Mouse (Mus musculus): Measurements from ENCODE around the gene Trmt112. TPM values are rescaled to one million over a fixed set of nuclear protein-coding genes. Genes with fewer than 3 reads are reported as not detected.

Trmt112 gene
- 67.1 and 68.6 TPM in 2 replicates for polyA plus RNA-seq (2015; fragmentation: Nextera tagmentation; extraction: Ambion mirVana)

DNA sequence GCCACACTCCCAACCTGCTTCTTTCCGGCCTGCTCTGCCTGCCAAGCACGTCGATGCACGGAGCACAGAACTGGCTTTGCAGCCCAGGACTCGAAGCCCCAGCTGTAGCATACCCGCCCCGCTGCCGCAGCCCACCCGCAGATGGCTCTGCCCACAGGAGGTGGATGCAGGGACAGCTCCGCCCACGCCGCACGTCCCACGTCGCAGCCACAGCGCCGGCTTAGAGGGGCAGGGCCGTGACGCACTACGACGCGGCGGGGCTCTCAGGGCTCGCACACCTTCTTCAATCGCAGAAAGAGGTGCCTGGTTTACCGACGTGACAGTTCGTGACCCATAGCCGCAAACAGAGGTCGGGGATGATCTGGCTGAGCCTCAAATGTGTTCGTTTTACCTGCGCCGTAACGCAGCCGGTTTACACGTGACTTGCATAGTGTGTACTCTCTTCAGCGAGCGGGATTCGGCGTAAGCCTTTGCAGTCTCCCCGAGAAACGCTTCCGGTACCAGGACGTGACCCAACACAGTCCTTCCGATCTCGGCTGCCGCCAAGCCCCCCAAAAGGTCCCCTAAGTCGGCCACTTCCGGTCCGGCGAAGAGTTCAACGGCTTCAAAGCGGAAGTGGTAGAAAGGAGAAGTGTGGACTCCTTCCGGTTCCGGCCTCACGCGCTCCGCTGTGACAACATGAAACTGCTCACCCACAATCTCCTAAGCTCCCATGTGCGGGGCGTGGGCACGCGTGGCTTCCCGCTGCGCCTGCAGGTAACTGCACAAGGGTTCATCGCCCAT is at the start of gene Trmt112, which contains the start of gene Prdx5:
Gene Trmt112 (plus strand): TSS at position 192 of the 783 bp plus-strand sequence.
Gene Prdx5 (minus strand): TSS at position 600 of the 783 bp plus-strand sequence.
- H3K4me2 ChIP-seq (ENCODE audit: low read depth, low read length): peak within 1 kb of the TSS; percentile 87
- peaks cover 55% of the 10 kb centered on the region for H3K36me3 ChIP-seq (replicated peaks; ENCODE audit: insufficient read depth, low read length)

DNA sequence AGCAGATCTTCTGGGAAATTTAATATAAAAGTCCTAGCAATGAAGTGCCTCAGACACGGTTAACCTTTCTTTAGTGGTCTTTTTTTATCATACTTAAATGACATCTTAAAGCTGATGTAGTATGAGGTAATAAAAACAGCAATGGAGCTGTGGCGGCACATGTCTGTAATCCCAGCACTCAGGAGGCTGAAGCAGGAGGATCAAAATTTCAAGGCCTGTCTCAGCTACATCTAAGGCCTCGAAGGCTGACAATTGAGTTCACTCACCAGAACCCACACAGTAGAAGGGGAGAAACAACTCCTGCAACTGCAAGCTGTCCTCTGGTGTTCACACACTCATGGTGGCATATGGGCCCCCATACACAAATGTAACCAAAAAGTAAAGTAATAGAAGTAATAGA is 49.5 kb upstream of the Trmt112 start:
- no peak overlapping the region for H3K4me3 ChIP-seq (ENCODE audit: low read depth, low read length)
- peak overlapping the region; percentile 66; the same call in 1 of the 2 replicates for H3K27ac ChIP-seq (ENCODE audit: low read depth)
- 0 out of 2 replicates have a peak overlapping the region, but pooled peaks have one; percentile 11 for H3K4me2 ChIP-seq (ENCODE audit: low read depth, low read length)
- 74% methylated on average over 3 of the region's 3 CpGs for WGBS (ENCODE audit: insufficient replicate concordance)
- no peaks in the 10 kb centered on the region for H3K9me3 ChIP-seq (ENCODE audit: low read length)
- no peaks in the 10 kb centered on the region for H3K36me3 ChIP-seq (replicated peaks; ENCODE audit: insufficient read depth, low read length)
- no peak overlapping the region for H3K9ac ChIP-seq (replicated peaks)
- ATAC-seq (no peak), DNase-seq (no peak)
- no peaks in the 10 kb centered on the region for H3K27me3 ChIP-seq (ENCODE audit: insufficient read depth, low read length)
- no peak for TF ChIP-seq CTCF (IDR thresholded peaks at IDR 0.05; ENCODE audit: low read depth)
- TF ChIP-seq EP300 (IDR thresholded peaks at IDR 0.05; ENCODE audit: low read depth): no peak
- peaks cover 22% of the 10 kb centered on the region for H3K4me1 ChIP-seq (ENCODE audit: insufficient read depth)

More for the DNA sequence above, at the start of gene Trmt112, which contains the start of gene Prdx5:
- ATAC-seq (peak; percentile 89), DNase-seq (peak; percentile 93)
- H3K4me1 ChIP-seq (ENCODE audit: insufficient read depth): peaks cover 18% of the 10 kb centered on the region
- peak within 1 kb of the TSS; percentile 70 for H3K4me3 ChIP-seq (ENCODE audit: low read depth, low read length)
- no peaks in the 10 kb centered on the region for H3K9me3 ChIP-seq (ENCODE audit: low read length)
- no peaks in the 10 kb centered on the region for H3K27me3 ChIP-seq (ENCODE audit: insufficient read depth, low read length)
- under 1% methylated on average over 65 of the region's 65 CpGs for WGBS (ENCODE audit: insufficient replicate concordance)
- H3K9ac ChIP-seq (replicated peaks): peak within 1 kb of the TSS; percentile 73
- TF ChIP-seq EP300 (IDR thresholded peaks at IDR 0.05; ENCODE audit: low read depth): peak; percentile 71
- TF ChIP-seq CTCF (IDR thresholded peaks at IDR 0.05; ENCODE audit: low read depth): peak; percentile 35
- peak within 1 kb of the TSS; percentile 98 for H3K27ac ChIP-seq (ENCODE audit: low read depth)

- Histone ChIP-seq H3K9me3 (ENCODE audit: low read length) (no peaks in the 10 kb centered on the region), H3K27me3 (ENCODE audit: insufficient read depth, low read length) (no peaks in the 10 kb centered on the region), H3K4me3 (ENCODE audit: low read depth, low read length) (no peak overlapping the region), H3K36me3 (replicated peaks; ENCODE audit: insufficient read depth, low read length) (no peaks in the 10 kb centered on the region), H3K27ac (ENCODE audit: low read depth) (peak overlapping the region; percentile 66; the same call in 1 of the 2 replicates), H3K4me1 (ENCODE audit: insufficient read depth) (peaks cover 16% of the 10 kb centered on the region), H3K9ac (replicated peaks) (no peak overlapping the region), H3K4me2 (ENCODE audit: low read depth, low read length) (peak overlapping the region; percentile 7; the same call in 1 of the 2 replicates)
- TF ChIP-seq CTCF (IDR thresholded peaks at IDR 0.05; ENCODE audit: low read depth): no peak
- no peak for TF ChIP-seq EP300 (IDR thresholded peaks at IDR 0.05; ENCODE audit: low read depth)
- 49% methylated on average over 6 of the region's 6 CpGs for WGBS (ENCODE audit: insufficient replicate concordance)
- peak; percentile 13; the same call in 1 of the 2 replicates for ATAC-seq
- DNase-seq: no peak
These were observed 48.8 kb upstream of the Trmt112 start for GRCm38 (mm10) chr19:6860706-6861105.

- peaks cover 9% of the 10 kb centered on the region; the same call in 1 of the 2 replicates for H3K4me1 ChIP-seq (ENCODE audit: insufficient read depth)
- no peak overlapping the region for H3K4me2 ChIP-seq (ENCODE audit: low read depth, low read length)
- DNase-seq (no peak), ATAC-seq (no peak)
- 89% methylated on average over 4 of the region's 4 CpGs for WGBS (ENCODE audit: insufficient replicate concordance)
- H3K27ac ChIP-seq (ENCODE audit: low read depth): 0 out of 2 replicates have a peak overlapping the region, but pooled peaks have one; percentile 66
- no peak overlapping the region for H3K4me3 ChIP-seq (ENCODE audit: low read depth, low read length)
- no peaks in the 10 kb centered on the region for H3K27me3 ChIP-seq (ENCODE audit: insufficient read depth, low read length)
- no peaks in the 10 kb centered on the region for H3K9me3 ChIP-seq (ENCODE audit: low read length)
- H3K36me3 ChIP-seq (replicated peaks; ENCODE audit: insufficient read depth, low read length): no peaks in the 10 kb centered on the region
- TF ChIP-seq CTCF (IDR thresholded peaks at IDR 0.05; ENCODE audit: low read depth): no peak
- no peak for TF ChIP-seq EP300 (IDR thresholded peaks at IDR 0.05; ENCODE audit: low read depth)
- H3K9ac ChIP-seq (replicated peaks): no peak overlapping the region
These were observed 48.0 kb upstream of the Trmt112 start for GRCm38 (mm10) chr19:6861451-6861850.

DNA sequence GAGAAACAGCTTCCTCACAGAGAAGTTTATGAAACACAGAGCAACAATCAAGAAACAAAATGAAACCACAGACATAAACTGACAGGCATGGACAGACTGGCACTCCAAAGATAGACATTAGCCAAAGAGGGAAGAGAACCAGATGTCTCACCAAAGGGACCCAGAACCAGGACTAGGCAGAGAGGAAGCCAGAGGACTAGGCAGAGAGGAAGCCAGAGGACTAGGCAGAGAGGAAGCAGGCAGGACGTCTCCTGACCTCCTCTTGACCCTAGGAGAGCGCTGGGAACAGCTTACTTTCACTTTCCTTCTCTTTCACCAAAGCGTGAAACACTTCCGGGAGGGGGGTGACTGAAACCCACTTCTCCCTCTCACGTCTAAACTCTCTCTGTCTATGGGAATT is 40.1 kb upstream of the Trmt112 start:
- WGBS (ENCODE audit: insufficient replicate concordance): 3% methylated on average over 5 of the region's 5 CpGs
- peak; percentile 77 for ATAC-seq
- H3K4me1 ChIP-seq (ENCODE audit: insufficient read depth): peaks cover 16% of the 10 kb centered on the region
- peak overlapping the region; percentile 72 for H3K9ac ChIP-seq (replicated peaks)
- peak overlapping the region; percentile 85 for H3K27ac ChIP-seq (ENCODE audit: low read depth)
- TF ChIP-seq EP300 (IDR thresholded peaks at IDR 0.05; ENCODE audit: low read depth): no peak
- no peak for TF ChIP-seq CTCF (IDR thresholded peaks at IDR 0.05; ENCODE audit: low read depth)
- H3K9me3 ChIP-seq (ENCODE audit: low read length): no peaks in the 10 kb centered on the region
- H3K4me3 ChIP-seq (ENCODE audit: low read depth, low read length): peak overlapping the region; percentile 53
- H3K36me3 ChIP-seq (replicated peaks; ENCODE audit: insufficient read depth, low read length): no peaks in the 10 kb centered on the region
- peak overlapping the region; percentile 78 for H3K4me2 ChIP-seq (ENCODE audit: low read depth, low read length)
- DNase-seq: peak; percentile 69
- no peaks in the 10 kb centered on the region for H3K27me3 ChIP-seq (ENCODE audit: insufficient read depth, low read length)

GRCm38 (mm10) chr19:6871574-6872271 is 37.8 kb upstream of the Trmt112 start:
- Histone ChIP-seq H3K4me1 (ENCODE audit: insufficient read depth) (peaks cover 16% of the 10 kb centered on the region), H3K9me3 (ENCODE audit: low read length) (no peaks in the 10 kb centered on the region), H3K27me3 (ENCODE audit: insufficient read depth, low read length) (no peaks in the 10 kb centered on the region), H3K27ac (ENCODE audit: low read depth) (peak overlapping the region; percentile 75), H3K4me3 (ENCODE audit: low read depth, low read length) (no peak overlapping the region), H3K36me3 (replicated peaks; ENCODE audit: insufficient read depth, low read length) (no peaks in the 10 kb centered on the region), H3K9ac (replicated peaks) (no peak overlapping the region), H3K4me2 (ENCODE audit: low read depth, low read length) (peak overlapping the region; percentile 22; the same call in 1 of the 2 replicates)
- peak; percentile 58 for DNase-seq
- TF ChIP-seq CTCF (IDR thresholded peaks at IDR 0.05; ENCODE audit: low read depth): peak; percentile 79
- TF ChIP-seq EP300 (IDR thresholded peaks at IDR 0.05; ENCODE audit: low read depth): no peak
- 39% methylated on average over 5 of the region's 5 CpGs for WGBS (ENCODE audit: insufficient replicate concordance)
- ATAC-seq: peak; percentile 63
